Mouse (Mus musculus): Measurements from ENCODE around the gene Zfyve21. TPM values are rescaled to one million over a fixed set of nuclear protein-coding genes. Genes with fewer than 3 reads are reported as not detected.
A peak's percentile ranks its signal among the peaks of the same experiment; 100 is the strongest.

Gene Zfyve21
- polyA plus RNA-seq, 1 experiment from 2014 or later, result 46.4 TPM

DNA sequence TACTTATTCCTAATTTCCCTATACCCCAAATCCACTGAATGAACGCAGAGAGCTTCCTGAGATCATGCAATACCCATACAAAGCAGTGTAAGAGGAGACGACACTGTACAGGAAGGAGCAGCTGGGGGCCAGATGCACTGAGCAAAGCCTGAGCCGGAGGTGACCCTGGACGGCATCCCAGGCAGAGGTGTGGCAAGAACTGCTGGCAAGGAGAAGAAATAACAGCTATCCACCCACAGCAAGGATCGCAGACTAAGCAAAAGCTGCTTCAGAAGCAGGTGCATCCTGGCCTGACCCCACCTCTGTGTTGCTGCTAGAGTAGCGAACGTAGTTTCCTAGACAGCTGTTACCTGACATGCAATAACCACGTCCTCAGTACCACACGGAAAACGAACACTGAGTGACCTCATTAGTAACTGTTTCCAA is 39.1 kb downstream of the Zfyve21 start:
- Histone ChIP-seq H3K27ac (replicated peaks) (no peak overlapping the region), H3K27me3 (no peaks in the 10 kb centered on the region), H3K4me3 (no peak overlapping the region), H3K9ac (no peak overlapping the region), H3K4me2 (no peak overlapping the region), H3K36me3 (peaks cover 10% of the 10 kb centered on the region), H3K4me1 (replicated peaks) (no peaks in the 10 kb centered on the region), H3K9me3 (no peaks in the 10 kb centered on the region)
- ATAC-seq (ENCODE audit: low FRiP score, low read depth), result 0 out of 2 replicates have a peak, but pooled peaks have one; percentile 34
- WGBS, result 66% methylated on average over 10 of the region's 10 CpGs

DNA sequence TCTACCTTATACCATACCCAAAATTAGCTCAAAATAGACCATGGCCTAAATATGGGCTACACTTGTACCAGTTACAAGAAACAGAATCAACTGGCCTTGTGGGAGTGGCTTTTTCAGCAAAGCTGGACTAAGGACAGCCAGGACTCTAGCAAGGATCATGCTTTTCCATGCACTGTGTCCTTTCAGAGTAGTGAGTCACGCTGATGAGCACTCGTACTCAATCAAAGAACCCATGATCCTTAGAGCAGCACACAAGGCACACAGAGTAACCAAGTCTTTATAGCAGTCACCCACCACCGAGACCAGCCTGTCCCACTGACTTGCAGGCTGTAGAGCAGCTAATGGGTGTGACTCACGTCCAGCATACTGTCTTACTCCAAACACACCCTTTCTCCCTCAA is 39.6 kb downstream of the Zfyve21 start:
- no peaks in the 10 kb centered on the region for H3K27me3 ChIP-seq
- H3K9me3 ChIP-seq, result no peaks in the 10 kb centered on the region
- H3K4me1 ChIP-seq (replicated peaks), result no peaks in the 10 kb centered on the region
- no peak for ATAC-seq (ENCODE audit: low FRiP score, low read depth)
- peaks cover 14% of the 10 kb centered on the region for H3K36me3 ChIP-seq
- no peak overlapping the region for H3K27ac ChIP-seq (replicated peaks)
- WGBS, result 79% methylated on average over 4 of the region's 4 CpGs
- no peak overlapping the region for H3K9ac ChIP-seq
- no peak overlapping the region for H3K4me2 ChIP-seq
- no peak overlapping the region for H3K4me3 ChIP-seq

GRCm38 (mm10) chr12:111855448-111855847 is 41.5 kb downstream of the Zfyve21 start:
- H3K4me2 ChIP-seq, result no peak overlapping the region
- no peaks in the 10 kb centered on the region for H3K4me1 ChIP-seq (replicated peaks)
- WGBS, result 91% methylated on average over 2 of the region's 2 CpGs
- no peak for ATAC-seq (ENCODE audit: low FRiP score, low read depth)
- H3K36me3 ChIP-seq, result peaks cover 22% of the 10 kb centered on the region
- no peaks in the 10 kb centered on the region for H3K9me3 ChIP-seq
- no peak overlapping the region for H3K4me3 ChIP-seq
- H3K9ac ChIP-seq, result no peak overlapping the region
- no peak overlapping the region for H3K27ac ChIP-seq (replicated peaks)
- H3K27me3 ChIP-seq, result no peaks in the 10 kb centered on the region

DNA sequence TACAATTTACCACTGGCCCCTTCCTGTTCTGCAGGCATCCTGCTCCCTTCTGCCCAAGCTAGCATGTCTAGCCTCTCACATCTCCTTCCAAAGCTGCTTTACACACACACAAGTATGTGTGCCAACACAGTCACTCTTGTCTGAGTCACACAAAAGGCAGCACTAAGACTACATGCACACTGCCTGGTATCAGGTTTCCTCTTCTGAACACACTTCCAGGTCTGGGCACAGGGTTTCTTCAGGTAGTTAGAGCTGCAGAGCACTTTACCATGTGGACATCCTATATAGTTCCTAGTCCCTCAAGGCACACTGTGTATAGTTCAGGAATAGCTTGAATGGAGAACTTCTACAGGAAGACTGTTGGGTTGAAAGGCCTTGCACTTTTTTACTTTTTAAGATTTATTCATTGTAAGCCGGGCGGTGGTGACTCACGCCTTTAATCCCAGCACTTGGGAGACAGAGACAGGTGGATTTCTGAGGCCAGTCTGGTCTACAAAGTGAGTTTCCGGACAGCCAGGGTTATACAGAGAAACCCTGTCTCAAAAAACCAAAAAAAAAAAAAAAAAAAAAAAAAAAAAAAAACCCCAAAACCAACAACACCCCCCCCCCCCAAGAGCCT is 50.3 kb downstream of the Zfyve21 start:
- Histone ChIP-seq H3K9ac (no peak overlapping the region), H3K27me3 (no peaks in the 10 kb centered on the region), H3K4me1 (replicated peaks) (no peaks in the 10 kb centered on the region), H3K4me2 (no peak overlapping the region), H3K4me3 (no peak overlapping the region), H3K27ac (replicated peaks) (no peak overlapping the region), H3K36me3 (peaks cover 19% of the 10 kb centered on the region), H3K9me3 (no peaks in the 10 kb centered on the region)
- WGBS, result 93% methylated on average over 4 of the region's 4 CpGs
- no peak for ATAC-seq (ENCODE audit: low FRiP score, low read depth)

DNA sequence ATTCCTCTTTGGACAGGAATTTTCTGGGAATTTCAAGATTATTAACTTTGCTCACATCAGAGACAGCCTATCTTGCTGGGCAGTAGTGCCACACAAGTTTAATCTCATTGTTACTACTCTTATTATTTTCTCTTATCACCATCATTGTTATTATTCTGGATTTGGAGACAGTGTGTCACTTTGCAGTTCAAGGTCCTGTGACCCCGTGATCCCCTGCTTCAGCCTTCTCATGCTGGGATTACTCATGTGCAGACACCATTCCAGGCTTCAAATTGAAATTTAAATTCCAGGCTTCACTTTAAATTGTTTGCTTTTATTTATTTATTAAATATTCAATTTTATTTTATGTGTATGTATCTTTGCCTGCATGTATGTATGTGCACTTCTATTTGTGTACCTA is 55.8 kb downstream of the Zfyve21 start:
- H3K4me1 ChIP-seq (replicated peaks), result no peaks in the 10 kb centered on the region
- H3K4me2 ChIP-seq, result no peak overlapping the region
- H3K27me3 ChIP-seq, result no peaks in the 10 kb centered on the region
- no peak overlapping the region for H3K9ac ChIP-seq
- 80% methylated on average over 1 of the region's 1 CpGs for WGBS
- ATAC-seq (ENCODE audit: low FRiP score, low read depth), result no peak
- no peak overlapping the region for H3K4me3 ChIP-seq
- H3K27ac ChIP-seq (replicated peaks), result no peak overlapping the region
- no peaks in the 10 kb centered on the region for H3K9me3 ChIP-seq
- peaks cover 29% of the 10 kb centered on the region for H3K36me3 ChIP-seq

- Histone ChIP-seq H3K9ac (no peak overlapping the region), H3K27ac (replicated peaks) (no peak overlapping the region), H3K9me3 (no peaks in the 10 kb centered on the region), H3K27me3 (no peaks in the 10 kb centered on the region), H3K4me3 (no peak overlapping the region), H3K36me3 (peaks cover 26% of the 10 kb centered on the region), H3K4me2 (no peak overlapping the region), H3K4me1 (replicated peaks) (no peaks in the 10 kb centered on the region)
- 89% methylated on average over 7 of the region's 7 CpGs for WGBS
- no peak for ATAC-seq (ENCODE audit: low FRiP score, low read depth)
Measured at GRCm38 (mm10) chr12:111870811-111871210, 56.8 kb downstream of the Zfyve21 start.

DNA sequence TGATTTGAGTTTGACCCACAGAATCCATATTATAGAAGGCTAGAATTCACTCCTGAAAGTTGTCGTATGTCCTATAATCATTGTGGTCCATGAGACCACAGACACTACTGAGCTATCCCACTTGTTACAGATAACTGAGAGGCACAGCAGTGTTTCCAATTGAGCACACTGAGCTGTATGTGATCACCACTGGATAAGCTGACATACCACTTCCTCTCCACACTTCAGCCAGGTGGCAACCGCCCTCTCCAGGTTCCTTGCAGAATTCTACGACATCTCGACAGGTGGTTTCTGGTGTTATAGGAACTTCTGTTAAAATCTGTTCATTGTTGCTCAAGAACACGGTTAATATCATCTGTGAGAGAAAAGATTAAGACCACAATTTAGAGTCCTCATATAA is 58.1 kb downstream of the Zfyve21 start:
- Histone ChIP-seq H3K27me3 (no peaks in the 10 kb centered on the region), H3K36me3 (peaks cover 26% of the 10 kb centered on the region), H3K4me3 (no peak overlapping the region), H3K4me1 (replicated peaks) (no peaks in the 10 kb centered on the region), H3K27ac (replicated peaks) (no peak overlapping the region), H3K4me2 (no peak overlapping the region), H3K9ac (no peak overlapping the region), H3K9me3 (no peaks in the 10 kb centered on the region)
- ATAC-seq (ENCODE audit: low FRiP score, low read depth), result no peak
- 88% methylated on average over 5 of the region's 5 CpGs for WGBS

- H3K4me1 ChIP-seq (replicated peaks), result no peaks in the 10 kb centered on the region
- 82% methylated on average over 1 of the region's 1 CpGs for WGBS
- 0 out of 2 replicates have a peak, but pooled peaks cover 15% of the 10 kb centered on the region for H3K36me3 ChIP-seq
- H3K9ac ChIP-seq, result no peak overlapping the region
- H3K27me3 ChIP-seq, result no peaks in the 10 kb centered on the region
- H3K9me3 ChIP-seq, result no peaks in the 10 kb centered on the region
- no peak overlapping the region for H3K4me2 ChIP-seq
- ATAC-seq (ENCODE audit: low FRiP score, low read depth), result no peak
- no peak overlapping the region for H3K4me3 ChIP-seq
- H3K27ac ChIP-seq (replicated peaks), result no peak overlapping the region
Measured at GRCm38 (mm10) chr12:111874601-111875140, 60.7 kb downstream of the Zfyve21 start.

DNA sequence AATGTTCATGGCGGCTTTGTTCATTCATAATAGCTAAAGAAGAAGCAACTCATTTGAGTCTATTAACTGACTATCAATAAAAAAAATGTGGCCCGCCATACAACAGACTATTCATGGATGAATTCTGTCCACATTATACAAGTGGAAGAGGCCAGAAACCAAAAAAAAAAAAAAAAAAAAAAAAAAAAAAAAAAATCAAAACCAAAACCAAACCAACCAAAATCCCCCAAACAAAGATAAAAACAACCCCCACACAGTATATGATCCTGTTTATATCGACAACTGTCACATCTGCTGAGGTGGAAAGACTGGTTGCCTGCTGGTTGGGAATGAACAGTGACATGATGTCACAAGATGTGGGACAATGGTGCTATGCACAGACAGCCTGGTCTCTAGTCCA is 61.5 kb downstream of the Zfyve21 start:
- no peak for ATAC-seq (ENCODE audit: low FRiP score, low read depth)
- WGBS, result 88% methylated on average over 3 of the region's 3 CpGs
- H3K27ac ChIP-seq (replicated peaks), result no peak overlapping the region
- no peaks in the 10 kb centered on the region for H3K4me1 ChIP-seq (replicated peaks)
- no peaks in the 10 kb centered on the region for H3K27me3 ChIP-seq
- no peak overlapping the region for H3K9ac ChIP-seq
- 0 out of 2 replicates have a peak, but pooled peaks cover 11% of the 10 kb centered on the region for H3K36me3 ChIP-seq
- H3K4me3 ChIP-seq, result no peak overlapping the region
- no peaks in the 10 kb centered on the region for H3K9me3 ChIP-seq
- H3K4me2 ChIP-seq, result no peak overlapping the region

DNA sequence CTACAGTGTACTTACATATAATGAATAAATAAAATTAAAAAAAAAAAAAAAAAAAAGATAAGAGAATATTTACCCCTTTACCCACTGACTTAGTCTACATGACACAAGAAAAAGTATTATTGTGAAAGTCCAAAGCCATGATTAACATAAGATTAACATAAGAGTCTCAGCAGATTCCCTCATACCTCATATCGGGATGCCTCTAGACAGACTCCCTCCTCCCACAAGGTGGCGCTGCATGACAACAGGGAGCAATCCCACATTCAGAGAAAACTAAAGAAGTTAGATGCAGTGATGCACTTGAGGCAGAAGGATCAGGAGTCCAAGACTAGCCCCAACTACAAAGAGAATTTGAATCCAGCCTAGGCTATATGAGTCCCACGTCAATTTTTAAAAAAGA is 64.2 kb downstream of the Zfyve21 start:
- Histone ChIP-seq H3K27ac (replicated peaks) (no peak overlapping the region), H3K9ac (no peak overlapping the region), H3K9me3 (no peaks in the 10 kb centered on the region), H3K27me3 (no peaks in the 10 kb centered on the region), H3K36me3 (no peaks in the 10 kb centered on the region), H3K4me2 (no peak overlapping the region), H3K4me3 (no peak overlapping the region), H3K4me1 (replicated peaks) (no peaks in the 10 kb centered on the region)
- ATAC-seq (ENCODE audit: low FRiP score, low read depth), result peak; percentile 45; the same call in 1 of the 2 replicates
- 15% methylated on average over 3 of the region's 3 CpGs for WGBS

All from hindbrain, embryonic 15.5 days (tissue).